Mouse (Mus musculus) limb, embryonic 13.5 days (tissue): Measurements from ENCODE around the gene Scube1. TPM values are rescaled to one million over a fixed set of nuclear protein-coding genes. Genes with fewer than 3 reads are reported as not detected.
A peak's percentile ranks its signal among the peaks of the same experiment; 100 is the strongest.

Experiments used
- ATAC-seq: fragments of 200-750 bp; cut with Nextera tagmentation; 2 replicates; pipeline ENCODE4 v1.8.0; 2017; ENCODE audit warnings: low read depth, moderate number of reproducible peaks, moderate TSS enrichment; ENCODE audit not compliant: low FRiP score
- H3K27ac ChIP-seq: fragments of 300-500 bp; sonication (generic); 2 replicates; pipeline ENCODE4 v1.5.1; 2015; ENCODE audit warnings: inconsistent platforms, mild to moderate bottlenecking, moderate library complexity
- H3K27me3 ChIP-seq: fragments of 300-500 bp; sonication (generic); 2 replicates; pipeline ENCODE4 v1.6.1; 2015; ENCODE audit warnings: mild to moderate bottlenecking, inconsistent platforms
- H3K36me3 ChIP-seq: fragments of 300-500 bp; sonication (generic); 2 replicates; pipeline ENCODE4 v1.6.1; 2015; ENCODE audit warnings: inconsistent platforms, mild to moderate bottlenecking, moderate library complexity
- H3K4me1 ChIP-seq: fragments of 300-500 bp; sonication (generic); 2 replicates; pipeline ENCODE4 v1.6.1; 2015; ENCODE audit warnings: inconsistent platforms
- H3K4me2 ChIP-seq: fragments of 300-500 bp; sonication (generic); replicated peaks from 2 replicates; pipeline ENCODE4 v1.6.1; 2015; ENCODE audit warnings: inconsistent platforms, mild to moderate bottlenecking, moderate library complexity
- H3K4me3 ChIP-seq: fragments of 300-500 bp; sonication (generic); 2 replicates; pipeline ENCODE4 v1.5.1; 2015; ENCODE audit warnings: moderate library complexity, mild to moderate bottlenecking, inconsistent platforms
- H3K9ac ChIP-seq: fragments of 300-500 bp; sonication (generic); 2 replicates; pipeline ENCODE4 v1.6.1; 2015; ENCODE audit warnings: mild to moderate bottlenecking, inconsistent platforms
- H3K9me3 ChIP-seq: fragments of 300-500 bp; sonication (generic); 2 replicates; pipeline ENCODE4 v1.6.1; 2016; ENCODE audit warnings: inconsistent platforms
- WGBS: fragments of 180-500 bp; shearing (Covaris S2); methylation state at CpG from one replicate; pipeline ENCODE4 v1.1.7; 2015; 5-methylcytosine and 5-hydroxymethylcytosine counted together
- polyA plus RNA-seq: library from polyadenylated mRNA; unstranded; fragments of >200 nt; fragmentation: Nextera tagmentation; extraction: Ambion mirVana; gene quantifications from 2 replicates; pipeline ENCODE4 v1.2.1, GENCODE M21; 2015

Scube1 gene
- polyA plus RNA-seq, 1 experiment from 2014 or later = 22.0 TPM

GRCm38 (mm10) chr15:83742018-83742417, 17.2 kb upstream of the Scube1 start:
- H3K4me3 ChIP-seq = no peak overlapping the region
- no peak for ATAC-seq
- H3K9me3 ChIP-seq = no peaks in the 10 kb centered on the region
- H3K9ac ChIP-seq = no peak overlapping the region
- 77% methylated on average over 1 of the region's 1 CpGs for WGBS
- H3K4me1 ChIP-seq = peaks cover 43% of the 10 kb centered on the region
- H3K4me2 ChIP-seq = no peak overlapping the region
- H3K36me3 ChIP-seq = no peaks in the 10 kb centered on the region
- H3K27me3 ChIP-seq = 0 out of 2 replicates have a peak, but pooled peaks cover 13% of the 10 kb centered on the region
- H3K27ac ChIP-seq = 0 out of 2 replicates have a peak overlapping the region, but pooled peaks have one; percentile 11

GRCm38 (mm10) chr15:83740676-83741422, 16.0 kb upstream of the Scube1 start:
- Histone ChIP-seq H3K4me1 (peaks cover 41% of the 10 kb centered on the region), H3K27ac (peak overlapping the region; percentile 79), H3K9ac (0 out of 2 replicates have a peak overlapping the region, but pooled peaks have one; percentile 20), H3K9me3 (no peaks in the 10 kb centered on the region), H3K4me3 (no peak overlapping the region), H3K4me2 (peak overlapping the region; percentile 46), H3K27me3 (peaks cover 21% of the 10 kb centered on the region), H3K36me3 (no peaks in the 10 kb centered on the region)
- peak; percentile 85 for ATAC-seq
- 6% methylated on average over 21 of the region's 21 CpGs for WGBS

GRCm38 (mm10) chr15:83727626-83728025, 2.8 kb upstream of the Scube1 start:
- ATAC-seq = no peak
- H3K27ac ChIP-seq = no peak overlapping the region
- peaks cover 34% of the 10 kb centered on the region for H3K4me1 ChIP-seq
- H3K9ac ChIP-seq = no peak overlapping the region
- no peak overlapping the region for H3K4me2 ChIP-seq
- 25% methylated on average over 3 of the region's 3 CpGs for WGBS
- no peaks in the 10 kb centered on the region for H3K36me3 ChIP-seq
- H3K9me3 ChIP-seq = no peaks in the 10 kb centered on the region
- no peak overlapping the region for H3K4me3 ChIP-seq
- peaks cover 75% of the 10 kb centered on the region for H3K27me3 ChIP-seq

- H3K4me2 ChIP-seq = no peak overlapping the region
- H3K36me3 ChIP-seq = no peaks in the 10 kb centered on the region
- ATAC-seq = no peak
- no peaks in the 10 kb centered on the region for H3K9me3 ChIP-seq
- H3K27me3 ChIP-seq = peaks cover 84% of the 10 kb centered on the region
- no peak overlapping the region for H3K9ac ChIP-seq
- WGBS = 70% methylated on average over 5 of the region's 5 CpGs
- peaks cover 34% of the 10 kb centered on the region for H3K4me1 ChIP-seq
- no peak overlapping the region for H3K27ac ChIP-seq
- H3K4me3 ChIP-seq = no peak overlapping the region
Observed at GRCm38 (mm10) chr15:83726741-83727140, 1.9 kb upstream of the Scube1 start.

GRCm38 (mm10) chr15:83725556-83726200, 857 bp upstream of the Scube1 start:
- Histone ChIP-seq H3K27ac (no peak overlapping the region), H3K9ac (no peak overlapping the region), H3K36me3 (no peaks in the 10 kb centered on the region), H3K4me3 (peak overlapping the region; percentile 68; the same call in 1 of the 2 replicates), H3K9me3 (no peaks in the 10 kb centered on the region), H3K4me1 (peaks cover 34% of the 10 kb centered on the region), H3K4me2 (peak overlapping the region; percentile 96), H3K27me3 (peaks cover 85% of the 10 kb centered on the region)
- ATAC-seq = no peak
- WGBS = 22% methylated on average over 28 of the region's 28 CpGs

- Histone ChIP-seq H3K4me1 (peaks cover 34% of the 10 kb centered on the region), H3K4me3 (peak overlapping the region; percentile 68), H3K27me3 (peaks cover 86% of the 10 kb centered on the region), H3K9ac (peak overlapping the region; percentile 76), H3K36me3 (no peaks in the 10 kb centered on the region; the same call in 1 of the 2 replicates), H3K9me3 (no peaks in the 10 kb centered on the region), H3K27ac (no peak overlapping the region), H3K4me2 (peak overlapping the region; percentile 96)
- peak; percentile 26; the same call in 1 of the 2 replicates for ATAC-seq
- under 1% methylated on average over 59 of the region's 61 CpGs for WGBS
Observed at GRCm38 (mm10) chr15:83724160-83724885, 498 bp downstream of the Scube1 start.

GRCm38 (mm10) chr15:83715582-83716228, 9.1 kb downstream of the Scube1 start:
- Histone ChIP-seq H3K27ac (no peak overlapping the region), H3K9me3 (no peaks in the 10 kb centered on the region), H3K4me1 (peaks cover 36% of the 10 kb centered on the region), H3K27me3 (peaks cover 50% of the 10 kb centered on the region), H3K4me2 (no peak overlapping the region), H3K9ac (no peak overlapping the region), H3K36me3 (peaks cover 11% of the 10 kb centered on the region), H3K4me3 (no peak overlapping the region)
- WGBS = 31% methylated on average over 6 of the region's 6 CpGs
- ATAC-seq = no peak

- H3K27me3 ChIP-seq = peaks cover 33% of the 10 kb centered on the region
- no peak overlapping the region for H3K27ac ChIP-seq
- peaks cover 43% of the 10 kb centered on the region for H3K4me1 ChIP-seq
- no peak overlapping the region for H3K9ac ChIP-seq
- H3K9me3 ChIP-seq = no peaks in the 10 kb centered on the region
- 59% methylated on average over 10 of the region's 10 CpGs for WGBS
- H3K36me3 ChIP-seq = peaks cover 5% of the 10 kb centered on the region
- H3K4me3 ChIP-seq = no peak overlapping the region
- no peak overlapping the region for H3K4me2 ChIP-seq
- ATAC-seq = no peak
Observed at GRCm38 (mm10) chr15:83712798-83713197, 12.0 kb downstream of the Scube1 start.

- no peak overlapping the region for H3K9ac ChIP-seq
- H3K4me3 ChIP-seq = no peak overlapping the region
- 77% methylated on average over 5 of the region's 5 CpGs for WGBS
- H3K9me3 ChIP-seq = no peaks in the 10 kb centered on the region
- no peak overlapping the region for H3K4me2 ChIP-seq
- H3K4me1 ChIP-seq = peaks cover 43% of the 10 kb centered on the region
- ATAC-seq = no peak
- H3K27me3 ChIP-seq = peaks cover 33% of the 10 kb centered on the region
- peaks cover under 1% of the 10 kb centered on the region for H3K36me3 ChIP-seq
- no peak overlapping the region for H3K27ac ChIP-seq
Observed at GRCm38 (mm10) chr15:83712361-83712760, 12.5 kb downstream of the Scube1 start.

GRCm38 (mm10) chr15:83709889-83710774, 14.7 kb downstream of the Scube1 start:
- H3K36me3 ChIP-seq = no peaks in the 10 kb centered on the region
- H3K27ac ChIP-seq = no peak overlapping the region
- WGBS = 26% methylated on average over 23 of the region's 23 CpGs
- no peaks in the 10 kb centered on the region for H3K9me3 ChIP-seq
- no peak for ATAC-seq
- peaks cover 46% of the 10 kb centered on the region for H3K4me1 ChIP-seq
- peaks cover 23% of the 10 kb centered on the region for H3K27me3 ChIP-seq
- no peak overlapping the region for H3K9ac ChIP-seq
- no peak overlapping the region for H3K4me2 ChIP-seq
- no peak overlapping the region for H3K4me3 ChIP-seq
